Mouse (Mus musculus) heart, embryonic 12.5 days (tissue): ENCODE results near the gene Crls1. TPM values are rescaled to one million over a fixed set of nuclear protein-coding genes. Genes with fewer than 3 reads are reported as not detected.

Source experiments
- polyA plus RNA-seq: library from polyadenylated mRNA; unstranded; fragments of >200 nt; fragmentation: Nextera tagmentation; extraction: Ambion mirVana; gene quantifications from 2 replicates; pipeline ENCODE4 v1.2.1, GENCODE M21; 2016

The Crls1 gene
- polyA plus RNA-seq, 1 experiment from 2014 or later, result 23.6 TPM

Other genes starting within 250 kb of the Crls1 start
- 14.4 and 16.8 TPM in 2 replicates for gene Shld1, start 159.7 kb upstream of the Crls1 start, polyA plus RNA-seq
- gene Chgb, start 65.4 kb upstream of the Crls1 start, polyA plus RNA-seq, result 0.10 and 0.11 TPM in 2 replicates
- gene Trmt6, start 30.6 kb upstream of the Crls1 start, polyA plus RNA-seq, result 21.7 and 24.0 TPM in 2 replicates
- 13.2 and 14.0 TPM in 2 replicates for gene Mcm8, start 30.5 kb upstream of the Crls1 start, polyA plus RNA-seq
- gene Lrrn4, start 34.2 kb downstream of the Crls1 start, polyA plus RNA-seq, result 21.1 and 22.5 TPM in 2 replicates
- 0.42 TPM in 1 of 2 replicates, not detected in the other for gene Fermt1, start 99.2 kb downstream of the Crls1 start, polyA plus RNA-seq